Mouse (Mus musculus): ENCODE measurements around the gene Ror1. TPM values are rescaled to one million over a fixed set of nuclear protein-coding genes. Genes with fewer than 3 reads are reported as not detected.
A peak's percentile ranks its signal among the peaks of the same experiment; 100 is the strongest.

Gene Ror1
- total RNA-seq, 2 experiments from 2014 or later: 4.4 to 5.2 TPM

- intact Hi-C loops (cut with DNase I): no loop called here
- no peak for DNase-seq
These were observed 268.1 kb downstream of the Ror1 start for GRCm38 (mm10) chr4:100363666-100364065.

GRCm38 (mm10) chr4:100368691-100369090 is 273.1 kb downstream of the Ror1 start:
- intact Hi-C loops (cut with DNase I): no loop called here
- no peak for DNase-seq

- intact Hi-C loops (cut with DNase I): no loop called here
- DNase-seq: no peak
These were observed 274.1 kb downstream of the Ror1 start for GRCm38 (mm10) chr4:100369541-100370174.

- DNase-seq: no peak
- intact Hi-C loops (cut with DNase I): no loop called here
These were observed 277.2 kb downstream of the Ror1 start for GRCm38 (mm10) chr4:100372806-100373205.

GRCm38 (mm10) chr4:100373780-100374179 is 278.2 kb downstream of the Ror1 start:
- DNase-seq: no peak
- intact Hi-C loops (cut with DNase I): no loop called here

- intact Hi-C loops (cut with DNase I): no loop called here
- DNase-seq: no peak
These were observed 279.7 kb downstream of the Ror1 start for GRCm38 (mm10) chr4:100375286-100375685.

GRCm38 (mm10) chr4:100376163-100376562 is 280.6 kb downstream of the Ror1 start:
- intact Hi-C loops (cut with DNase I): no loop called here
- DNase-seq: no peak

GRCm38 (mm10) chr4:100377231-100377630 is 281.6 kb downstream of the Ror1 start:
- intact Hi-C loops (cut with DNase I): no loop called here
- no peak for DNase-seq

GRCm38 (mm10) chr4:100377996-100378395 is 282.4 kb downstream of the Ror1 start:
- no peak for DNase-seq
- intact Hi-C loops (cut with DNase I): no loop called here

GRCm38 (mm10) chr4:100381760-100382159 is 286.2 kb downstream of the Ror1 start:
- intact Hi-C loops (cut with DNase I): no loop called here

GRCm38 (mm10) chr4:100386272-100386988 is 290.8 kb downstream of the Ror1 start:
- intact Hi-C loops (cut with DNase I): no loop called here
- no peak for DNase-seq

More at GRCm38 (mm10) chr4:100381760-100382159, 286.2 kb downstream of the Ror1 start:
- DNase-seq: no peak

GRCm38 (mm10) chr4:100390436-100390835 is 294.8 kb downstream of the Ror1 start:
- intact Hi-C loops (cut with DNase I): no loop called here
- DNase-seq: no peak

GRCm38 (mm10) chr4:100391021-100391420 is 295.4 kb downstream of the Ror1 start:
- DNase-seq: no peak
- intact Hi-C loops (cut with DNase I): no loop called here

- intact Hi-C loops (cut with DNase I): no loop called here
- DNase-seq: no peak
These were observed 297.9 kb downstream of the Ror1 start for GRCm38 (mm10) chr4:100393374-100394061.

GRCm38 (mm10) chr4:100395407-100395806 is 299.8 kb downstream of the Ror1 start:
- peak; percentile 65 to 67 for DNase-seq
- intact Hi-C loops (cut with DNase I): no loop called here

- intact Hi-C loops (cut with DNase I): no loop called here
These were observed 302.5 kb downstream of the Ror1 start for GRCm38 (mm10) chr4:100398079-100398478.

GRCm38 (mm10) chr4:100401078-100401477 is 305.5 kb downstream of the Ror1 start:
- intact Hi-C loops (cut with DNase I): no loop called here
- DNase-seq: peak in 1 of 2 experiments; percentile 14

More at GRCm38 (mm10) chr4:100398079-100398478, 302.5 kb downstream of the Ror1 start:
- DNase-seq: no peak

- DNase-seq: peak in 1 of 2 experiments; percentile 46
- intact Hi-C loops (cut with DNase I): no loop called here
These were observed 306.2 kb downstream of the Ror1 start for GRCm38 (mm10) chr4:100401581-100402470.

GRCm38 (mm10) chr4:100407261-100407874 is 311.8 kb downstream of the Ror1 start:
- intact Hi-C loops (cut with DNase I): loop anchor here (1.0 to 5.0 kb wide), 4 partner anchors 130 to 460 kb away; partner anchors contain the start of gene Ror1

GRCm38 (mm10) chr4:100409521-100409920 is 313.9 kb downstream of the Ror1 start:
- intact Hi-C loops (cut with DNase I): loop anchor here (5.0 kb wide), 2 partner anchors 128 to 462 kb away; no protein-coding TSS in a partner anchor
- no peak for DNase-seq

More at GRCm38 (mm10) chr4:100407261-100407874, 311.8 kb downstream of the Ror1 start:
- DNase-seq: peak; percentile 76 to 83
